Mouse (Mus musculus): ENCODE data around the gene Cd59a. TPM values are rescaled to one million over a fixed set of nuclear protein-coding genes. Genes with fewer than 3 reads are reported as not detected.
"Not testable (repeated sequence)": the region's sequence is repeated elsewhere in the genome, so short reads cannot be mapped to it uniquely, and the experiment has no call there.

The Cd59a gene
- polyA plus RNA-seq, 1 experiment: 3.8 TPM

DNA sequence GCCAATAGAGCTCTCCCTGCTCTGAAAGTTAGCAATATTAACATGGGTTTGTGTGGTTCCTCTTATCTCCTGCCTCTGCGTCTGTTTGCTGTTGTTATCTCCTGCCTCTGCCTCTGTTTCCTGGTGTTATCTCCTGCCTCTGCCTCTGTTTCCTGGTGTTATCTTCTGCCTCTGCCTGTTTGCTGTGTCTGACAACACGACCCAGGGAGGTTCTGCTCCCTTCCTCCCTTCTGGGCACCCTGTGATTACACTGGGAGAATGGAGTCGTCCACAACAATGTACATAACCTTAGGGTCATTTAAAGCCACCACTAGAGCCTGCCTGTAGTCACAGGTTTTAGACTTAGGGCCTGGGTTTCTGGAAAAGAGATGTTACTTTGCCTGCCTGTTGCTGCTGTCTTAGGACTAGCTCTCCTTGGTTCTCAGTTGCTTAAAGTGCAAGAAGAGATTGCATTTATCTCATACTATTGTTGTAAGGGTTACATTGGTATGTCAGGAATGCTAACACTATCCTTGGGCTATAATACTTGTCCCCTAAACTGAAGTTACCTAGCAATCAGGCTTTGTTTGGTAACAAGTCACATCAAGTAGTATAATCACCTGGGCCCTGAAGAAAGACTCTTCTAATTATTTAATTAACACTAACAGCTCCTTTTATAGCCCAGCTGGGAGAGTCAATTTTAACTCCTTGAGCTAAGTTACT lies 3.1 kb downstream of the Cd59a start:
- Histone ChIP-seq H3K27me3 (ENCODE audit: control insufficient read depth, insufficient read depth, low read length) (no peaks in the 10 kb centered on the region), H3K27ac (ENCODE audit: insufficient read depth, low read depth, low read length) (no peak overlapping the region), H3K4me3 (ENCODE audit: low read depth, low read length) (no peak overlapping the region), H3K36me3 (ENCODE audit: control insufficient read depth, insufficient read depth, low read length) (no peaks in the 10 kb centered on the region), H3K4me1 (ENCODE audit: control insufficient read depth, insufficient read depth, insufficient read length, low read length) (peaks cover 4% of the 10 kb centered on the region; the same call in 1 of the 2 replicates)
- no peak for TF ChIP-seq CTCF (IDR thresholded peaks at IDR 0.05; ENCODE audit: extremely low read depth, insufficient read length, insufficient replicate concordance, low read depth, low read length)
- TF ChIP-seq POLR2A (IDR thresholded peaks at IDR 0.05; ENCODE audit: low read depth, low read length): no peak
- 10% methylated on average over 3 of the region's 3 CpGs for WGBS

DNA sequence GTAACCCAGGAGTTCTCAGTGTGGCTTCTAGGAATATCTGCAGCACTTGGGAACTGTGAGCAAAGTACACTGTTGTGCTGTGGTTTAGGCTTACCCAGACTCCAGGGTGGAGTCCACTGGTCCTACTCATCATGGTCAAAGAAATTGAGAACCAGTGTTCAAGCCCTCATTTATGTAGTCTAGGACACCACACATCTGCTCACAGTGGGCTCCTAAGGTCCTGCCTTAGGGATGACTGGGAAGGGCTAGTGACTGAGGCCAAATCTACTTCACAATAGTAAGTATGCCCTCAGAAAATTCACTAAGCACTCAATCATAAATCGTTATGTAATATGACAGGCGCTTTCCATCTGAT lies 3.6 kb downstream of the Cd59a start:
- Histone ChIP-seq H3K4me1 (ENCODE audit: control insufficient read depth, insufficient read depth, insufficient read length, low read length) (peaks cover 4% of the 10 kb centered on the region; the same call in 1 of the 2 replicates), H3K27me3 (ENCODE audit: control insufficient read depth, insufficient read depth, low read length) (no peaks in the 10 kb centered on the region), H3K4me3 (ENCODE audit: low read depth, low read length) (no peak overlapping the region), H3K27ac (ENCODE audit: insufficient read depth, low read depth, low read length) (no peak overlapping the region), H3K36me3 (ENCODE audit: control insufficient read depth, insufficient read depth, low read length) (no peaks in the 10 kb centered on the region)
- WGBS: 94% methylated on average over 2 of the region's 2 CpGs
- TF ChIP-seq POLR2A (IDR thresholded peaks at IDR 0.05; ENCODE audit: low read depth, low read length) (no peak), CTCF (IDR thresholded peaks at IDR 0.05; ENCODE audit: extremely low read depth, insufficient read length, insufficient replicate concordance, low read depth, low read length) (no peak)

DNA sequence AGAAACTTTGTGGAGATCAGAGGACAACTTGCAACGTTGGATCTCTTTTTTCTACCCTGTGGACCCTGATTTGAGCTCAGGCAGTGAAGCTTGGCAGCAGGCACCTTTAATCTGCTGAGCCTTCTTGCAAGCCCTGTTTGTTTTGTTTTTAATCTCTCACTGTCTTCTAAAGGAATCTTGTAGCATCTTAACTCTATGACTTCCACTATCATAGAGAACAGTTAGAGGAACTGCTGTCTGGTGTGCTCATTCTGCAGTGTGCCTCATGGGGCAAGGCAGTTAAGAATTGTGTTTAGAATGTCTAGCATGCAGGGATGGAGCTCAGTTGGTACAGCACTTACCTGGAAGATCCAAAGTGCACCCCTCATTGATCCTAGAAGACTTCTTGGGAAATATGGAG lies 4.3 kb downstream of the Cd59a start:
- no peak overlapping the region for H3K27ac ChIP-seq (ENCODE audit: insufficient read depth, low read depth, low read length)
- H3K27me3 ChIP-seq (ENCODE audit: control insufficient read depth, insufficient read depth, low read length): no peaks in the 10 kb centered on the region
- WGBS: 76% methylated on average over 1 of the region's 1 CpGs
- no peaks in the 10 kb centered on the region for H3K36me3 ChIP-seq (ENCODE audit: control insufficient read depth, insufficient read depth, low read length)
- TF ChIP-seq POLR2A (IDR thresholded peaks at IDR 0.05; ENCODE audit: low read depth, low read length) (no peak), CTCF (IDR thresholded peaks at IDR 0.05; ENCODE audit: extremely low read depth, insufficient read length, insufficient replicate concordance, low read depth, low read length) (no peak)
- H3K4me1 ChIP-seq (ENCODE audit: control insufficient read depth, insufficient read depth, insufficient read length, low read length): peaks cover 4% of the 10 kb centered on the region; the same call in 1 of the 2 replicates
- no peak overlapping the region for H3K4me3 ChIP-seq (ENCODE audit: low read depth, low read length)

DNA sequence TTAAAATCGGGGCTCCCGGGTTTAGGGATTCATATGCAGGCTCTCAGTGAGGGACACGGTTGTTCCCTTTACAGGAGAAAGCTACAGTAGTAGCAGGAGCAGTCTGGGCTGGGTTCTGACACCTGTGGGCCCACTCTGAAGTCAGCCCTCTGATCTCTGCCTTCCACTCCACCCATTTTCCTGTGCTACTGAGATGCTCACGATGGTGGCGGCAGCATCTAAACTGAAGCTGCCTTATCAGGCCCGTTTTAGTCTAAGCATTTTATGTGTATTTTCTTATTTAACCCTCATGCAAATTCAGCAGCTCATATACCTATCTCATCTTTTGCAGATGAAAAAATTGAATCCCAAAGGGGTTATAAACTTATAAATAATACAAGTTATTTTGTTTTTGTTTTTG lies 9.2 kb downstream of the Cd59a start:
- Histone ChIP-seq H3K27me3 (ENCODE audit: control insufficient read depth, insufficient read depth, low read length) (no peaks in the 10 kb centered on the region), H3K4me1 (ENCODE audit: control insufficient read depth, insufficient read depth, insufficient read length, low read length) (no peaks in the 10 kb centered on the region), H3K4me3 (ENCODE audit: low read depth, low read length) (no peak overlapping the region), H3K36me3 (ENCODE audit: control insufficient read depth, insufficient read depth, low read length) (no peaks in the 10 kb centered on the region), H3K27ac (ENCODE audit: insufficient read depth, low read depth, low read length) (no peak overlapping the region)
- 84% methylated on average over 6 of the region's 6 CpGs for WGBS
- no peak for TF ChIP-seq POLR2A (IDR thresholded peaks at IDR 0.05; ENCODE audit: low read depth, low read length)
- TF ChIP-seq CTCF (IDR thresholded peaks at IDR 0.05; ENCODE audit: extremely low read depth, insufficient read length, insufficient replicate concordance, low read depth, low read length): no peak

DNA sequence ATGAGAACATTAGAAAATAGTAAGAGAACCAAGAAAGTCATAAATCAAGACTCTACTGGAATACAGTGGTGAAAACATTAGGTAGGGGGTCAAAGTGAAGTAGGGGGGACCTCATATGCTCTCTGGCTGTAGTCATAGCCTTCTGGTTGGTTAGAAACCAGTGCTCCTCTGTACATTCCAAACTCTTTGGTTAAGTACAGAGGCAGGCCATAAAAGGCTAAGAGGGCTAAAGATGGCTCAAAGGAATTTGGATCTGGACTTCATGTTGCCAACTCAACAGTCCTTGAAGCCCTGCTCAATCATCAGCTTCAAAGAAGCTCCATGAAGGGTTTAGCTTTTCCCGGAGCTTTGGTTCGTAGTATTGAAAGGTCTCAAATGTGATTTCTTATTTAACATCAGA lies 13.4 kb downstream of the Cd59a start:
- 94% methylated on average over 2 of the region's 2 CpGs for WGBS
- not testable (repeated sequence) for H3K27ac ChIP-seq (ENCODE audit: insufficient read depth, low read depth, low read length); H3K4me3 ChIP-seq (ENCODE audit: low read depth, low read length); H3K4me1 ChIP-seq (ENCODE audit: control insufficient read depth, insufficient read depth, insufficient read length, low read length); H3K36me3 ChIP-seq (ENCODE audit: control insufficient read depth, insufficient read depth, low read length); H3K27me3 ChIP-seq (ENCODE audit: control insufficient read depth, insufficient read depth, low read length)

DNA sequence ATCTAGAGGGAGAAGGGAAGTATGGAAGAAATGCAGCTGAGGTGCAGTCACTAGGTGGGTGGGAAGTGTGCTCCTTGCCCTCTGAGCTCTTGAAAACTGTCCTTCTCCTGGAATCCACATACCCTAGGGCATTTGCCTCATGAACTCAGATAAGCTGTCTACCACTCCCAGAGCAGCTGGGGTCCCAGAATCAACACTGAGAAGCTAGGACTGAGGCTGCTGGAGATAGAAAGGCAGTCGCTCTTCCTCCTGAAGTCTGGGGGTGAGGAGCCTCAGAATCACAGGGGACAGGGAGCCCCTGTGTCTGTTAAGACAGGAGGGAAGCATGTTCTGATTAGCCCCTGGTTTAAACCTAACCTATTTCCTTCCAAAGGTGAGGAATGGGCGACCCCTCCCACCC lies 13.9 kb downstream of the Cd59a start:
- whole genome bisulfite sequencing: 82% methylated on average over 2 of the region's 2 CpGs
- Histone ChIP-seq H3K27me3 (ENCODE audit: control insufficient read depth, insufficient read depth, low read length) (no peaks in the 10 kb centered on the region), H3K4me1 (ENCODE audit: control insufficient read depth, insufficient read depth, insufficient read length, low read length) (no peaks in the 10 kb centered on the region), H3K27ac (ENCODE audit: insufficient read depth, low read depth, low read length) (no peak overlapping the region), H3K36me3 (ENCODE audit: control insufficient read depth, insufficient read depth, low read length) (no peaks in the 10 kb centered on the region), H3K4me3 (ENCODE audit: low read depth, low read length) (no peak overlapping the region)
- TF ChIP-seq CTCF (IDR thresholded peaks at IDR 0.05; ENCODE audit: extremely low read depth, insufficient read length, insufficient replicate concordance, low read depth, low read length) (no peak), POLR2A (IDR thresholded peaks at IDR 0.05; ENCODE audit: low read depth, low read length) (no peak)

DNA sequence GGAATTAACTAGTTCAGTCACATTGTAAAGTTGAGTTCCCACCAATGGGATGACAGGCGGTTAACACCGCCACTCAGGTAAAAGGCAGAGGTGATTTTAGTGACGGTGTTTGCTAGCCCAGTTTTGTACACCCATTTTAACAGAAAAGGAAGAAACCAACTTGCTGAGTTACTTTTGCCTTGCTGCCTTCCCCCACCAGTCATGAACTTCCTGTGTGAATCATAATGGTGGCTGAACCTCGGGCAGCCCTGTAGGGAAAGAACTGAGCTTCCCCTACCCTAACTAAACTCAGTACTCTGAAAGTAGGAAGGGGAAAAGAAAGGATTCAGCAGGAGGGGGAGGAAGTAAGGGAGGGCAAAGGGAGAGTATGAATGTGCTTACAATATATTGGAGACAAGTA lies 14.4 kb downstream of the Cd59a start:
- H3K27ac ChIP-seq (ENCODE audit: insufficient read depth, low read depth, low read length): no peak overlapping the region
- WGBS: 85% methylated on average over 4 of the region's 4 CpGs
- no peak overlapping the region for H3K4me3 ChIP-seq (ENCODE audit: low read depth, low read length)
- H3K4me1 ChIP-seq (ENCODE audit: control insufficient read depth, insufficient read depth, insufficient read length, low read length): no peaks in the 10 kb centered on the region
- TF ChIP-seq CTCF (IDR thresholded peaks at IDR 0.05; ENCODE audit: extremely low read depth, insufficient read length, insufficient replicate concordance, low read depth, low read length) (no peak), POLR2A (IDR thresholded peaks at IDR 0.05; ENCODE audit: low read depth, low read length) (no peak)
- H3K36me3 ChIP-seq (ENCODE audit: control insufficient read depth, insufficient read depth, low read length): no peaks in the 10 kb centered on the region
- H3K27me3 ChIP-seq (ENCODE audit: control insufficient read depth, insufficient read depth, low read length): no peaks in the 10 kb centered on the region

DNA sequence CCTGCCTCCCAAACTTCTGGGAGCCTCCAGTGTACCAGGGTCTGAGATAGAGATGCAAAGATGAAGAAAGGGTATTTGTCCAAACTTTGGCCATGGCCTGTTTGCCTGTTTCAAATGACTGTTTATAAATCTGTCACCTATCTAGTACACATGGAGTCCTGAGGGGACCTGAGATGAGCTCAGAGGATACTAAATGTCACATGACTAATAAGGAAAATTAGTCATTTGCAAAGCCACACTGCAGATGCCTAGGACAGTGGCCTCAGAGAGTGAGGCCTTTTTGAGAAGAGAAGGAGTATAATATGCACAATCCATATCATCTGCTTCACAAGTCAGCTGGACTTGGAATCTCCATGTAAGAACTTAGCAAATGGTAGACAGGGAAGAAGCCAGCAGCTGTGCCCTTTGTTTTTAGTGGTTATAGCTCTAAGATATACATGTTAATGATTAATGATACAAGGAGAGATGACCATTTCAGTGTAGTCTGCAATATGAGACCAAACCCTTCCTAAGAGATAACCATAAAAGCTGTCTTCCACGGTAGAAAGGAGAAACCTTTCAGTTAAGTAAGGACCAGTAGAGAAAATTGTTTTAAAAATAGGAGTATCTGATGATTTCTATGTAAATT lies 15.7 kb downstream of the Cd59a start:
- WGBS: no CpG with 5 or more reads among the region's 1 CpGs
- H3K27ac ChIP-seq (ENCODE audit: insufficient read depth, low read depth, low read length); H3K27me3 ChIP-seq (ENCODE audit: control insufficient read depth, insufficient read depth, low read length); H3K4me3 ChIP-seq (ENCODE audit: low read depth, low read length); H3K36me3 ChIP-seq (ENCODE audit: control insufficient read depth, insufficient read depth, low read length); H3K4me1 ChIP-seq (ENCODE audit: control insufficient read depth, insufficient read depth, insufficient read length, low read length): not testable (repeated sequence)

DNA sequence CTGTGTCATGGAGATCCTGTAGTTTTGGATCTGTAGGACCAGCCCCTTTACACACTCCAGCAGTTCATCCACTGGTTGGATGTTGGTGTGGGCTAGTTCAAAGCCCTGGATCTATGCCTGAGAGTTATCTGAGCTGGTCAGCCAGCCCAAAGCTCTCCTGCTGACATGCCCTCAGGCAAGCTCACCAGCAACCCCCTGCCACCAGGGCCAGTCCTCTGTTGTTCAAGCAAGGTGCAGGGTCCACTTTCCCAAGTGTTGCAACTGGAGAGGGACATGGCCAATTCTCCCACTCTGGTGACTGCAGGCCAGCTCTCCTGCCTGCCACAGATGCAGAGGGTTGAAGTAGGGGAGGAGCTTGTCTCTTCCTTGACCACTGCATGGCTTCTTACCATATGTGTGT lies 18.0 kb downstream of the Cd59a start:
- H3K4me1 ChIP-seq (ENCODE audit: control insufficient read depth, insufficient read depth, insufficient read length, low read length); H3K27ac ChIP-seq (ENCODE audit: insufficient read depth, low read depth, low read length); H3K4me3 ChIP-seq (ENCODE audit: low read depth, low read length); H3K27me3 ChIP-seq (ENCODE audit: control insufficient read depth, insufficient read depth, low read length); H3K36me3 ChIP-seq (ENCODE audit: control insufficient read depth, insufficient read depth, low read length): not testable (repeated sequence)
